Mouse (Mus musculus): ENCODE data around the gene Taok1. TPM values are rescaled to one million over a fixed set of nuclear protein-coding genes. Genes with fewer than 3 reads are reported as not detected.
A peak's percentile ranks its signal among the peaks of the same experiment; 100 is the strongest.

Gene Taok1
- polyA plus RNA-seq, 1 experiment from 2014 or later, result 14.9 TPM

DNA sequence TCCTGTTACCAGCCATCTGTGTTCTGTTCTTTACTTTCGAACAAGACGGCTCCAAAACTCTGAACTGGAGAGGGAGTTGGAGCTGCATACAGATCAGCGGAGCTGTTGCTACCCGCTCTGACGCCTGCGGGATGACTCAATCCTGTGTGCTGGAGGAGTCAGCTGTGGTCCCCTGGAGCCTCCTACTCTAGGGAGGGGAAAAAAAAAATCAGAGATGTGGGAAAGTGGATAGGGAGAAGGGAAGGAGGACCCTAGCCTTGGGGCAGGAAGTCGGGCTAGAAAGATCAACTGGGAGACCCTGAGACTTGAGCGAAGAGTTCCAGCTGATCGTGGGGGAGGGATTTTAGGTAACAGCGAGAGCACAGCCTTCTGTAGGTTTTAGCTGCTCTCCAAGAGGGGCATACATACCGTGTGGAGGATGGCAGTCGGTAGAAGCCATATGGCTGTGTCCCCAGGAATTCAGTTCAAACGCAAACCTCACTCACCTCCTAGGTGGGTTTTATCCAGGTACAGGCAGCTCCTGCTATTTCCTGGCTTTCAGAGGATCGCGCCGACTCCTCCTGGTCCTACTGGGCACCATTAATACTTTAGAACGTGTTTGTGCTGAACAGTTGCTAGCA is 16.9 kb upstream of the Taok1 start:
- Histone ChIP-seq H3K4me3 (peak overlapping the region; percentile 26), H3K27me3 (no peaks in the 10 kb centered on the region), H3K4me2 (peak overlapping the region; percentile 66), H3K9ac (0 out of 2 replicates have a peak overlapping the region, but pooled peaks have one; percentile 7), H3K36me3 (no peaks in the 10 kb centered on the region), H3K9me3 (no peaks in the 10 kb centered on the region), H3K4me1 (peaks cover 19% of the 10 kb centered on the region), H3K27ac (no peak overlapping the region)
- under 1% methylated on average over 17 of the region's 17 CpGs for WGBS
- ATAC-seq (ENCODE audit: borderline replicate concordance, extremely low read depth, low FRiP score, low TSS enrichment), result peak; percentile 49; the same call in 1 of the 2 replicates

DNA sequence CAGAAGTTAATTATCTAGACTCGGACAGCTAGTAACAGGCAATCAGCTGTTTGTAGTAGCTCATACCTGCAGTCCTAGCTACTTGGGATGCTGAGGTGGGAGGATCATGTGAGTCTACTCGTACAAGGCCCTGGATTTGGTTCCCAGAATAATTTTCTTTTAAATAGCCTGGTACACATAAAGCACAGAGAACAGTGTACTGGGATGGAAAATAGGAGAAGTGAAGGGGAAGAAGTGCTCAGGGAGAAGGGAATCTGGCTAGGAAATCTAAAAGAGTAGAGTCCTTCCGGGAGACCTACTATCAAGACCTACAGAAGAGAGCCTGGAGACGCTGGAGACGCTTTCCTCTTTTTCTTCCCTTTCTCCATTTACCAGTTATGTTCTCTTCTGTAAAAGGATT is 16.4 kb upstream of the Taok1 start:
- 28% methylated on average over 5 of the region's 5 CpGs for WGBS
- Histone ChIP-seq H3K27me3 (no peaks in the 10 kb centered on the region), H3K4me1 (peaks cover 15% of the 10 kb centered on the region), H3K4me3 (peak overlapping the region; percentile 26; the same call in 1 of the 2 replicates), H3K4me2 (peak overlapping the region; percentile 66), H3K27ac (no peak overlapping the region), H3K36me3 (no peaks in the 10 kb centered on the region), H3K9ac (no peak overlapping the region), H3K9me3 (no peaks in the 10 kb centered on the region)
- no peak for ATAC-seq (ENCODE audit: borderline replicate concordance, extremely low read depth, low FRiP score, low TSS enrichment)

DNA sequence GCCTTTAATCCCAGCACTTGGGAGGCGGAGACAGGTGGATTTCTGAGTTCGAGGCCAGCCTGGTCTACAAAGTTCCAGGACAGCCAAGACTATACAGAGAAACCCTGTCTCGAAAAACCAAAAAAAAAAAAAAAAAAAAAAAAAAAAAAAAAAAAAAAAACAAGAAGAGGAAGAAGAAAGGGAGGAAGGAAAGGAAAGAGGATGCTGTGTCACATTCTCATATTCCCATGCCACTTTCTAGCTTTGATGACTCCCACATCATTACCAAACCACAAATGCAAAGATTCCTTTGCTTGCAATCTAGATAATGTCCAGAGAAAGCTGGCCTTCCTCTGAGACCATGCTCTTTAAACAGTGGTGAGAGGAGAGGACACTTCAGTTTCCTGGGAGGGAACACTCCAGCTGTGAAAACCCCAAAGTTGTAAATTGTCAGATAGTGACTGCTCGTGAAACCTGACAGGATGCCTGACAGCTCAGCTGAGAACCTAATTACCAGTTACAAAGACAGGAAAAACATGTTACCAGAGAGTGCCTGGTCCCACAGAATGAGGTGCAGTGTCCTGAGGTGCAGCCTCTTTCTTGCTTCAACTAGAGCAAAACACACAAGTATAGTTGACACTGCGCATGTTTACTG is 14.4 kb upstream of the Taok1 start:
- ATAC-seq (ENCODE audit: borderline replicate concordance, extremely low read depth, low FRiP score, low TSS enrichment), result no peak
- Histone ChIP-seq H3K4me3 (no peak overlapping the region), H3K4me1 (peaks cover 15% of the 10 kb centered on the region), H3K9ac (no peak overlapping the region), H3K9me3 (no peaks in the 10 kb centered on the region), H3K27me3 (no peaks in the 10 kb centered on the region), H3K4me2 (no peak overlapping the region), H3K27ac (no peak overlapping the region), H3K36me3 (no peaks in the 10 kb centered on the region)
- 67% methylated on average over 5 of the region's 5 CpGs for WGBS

DNA sequence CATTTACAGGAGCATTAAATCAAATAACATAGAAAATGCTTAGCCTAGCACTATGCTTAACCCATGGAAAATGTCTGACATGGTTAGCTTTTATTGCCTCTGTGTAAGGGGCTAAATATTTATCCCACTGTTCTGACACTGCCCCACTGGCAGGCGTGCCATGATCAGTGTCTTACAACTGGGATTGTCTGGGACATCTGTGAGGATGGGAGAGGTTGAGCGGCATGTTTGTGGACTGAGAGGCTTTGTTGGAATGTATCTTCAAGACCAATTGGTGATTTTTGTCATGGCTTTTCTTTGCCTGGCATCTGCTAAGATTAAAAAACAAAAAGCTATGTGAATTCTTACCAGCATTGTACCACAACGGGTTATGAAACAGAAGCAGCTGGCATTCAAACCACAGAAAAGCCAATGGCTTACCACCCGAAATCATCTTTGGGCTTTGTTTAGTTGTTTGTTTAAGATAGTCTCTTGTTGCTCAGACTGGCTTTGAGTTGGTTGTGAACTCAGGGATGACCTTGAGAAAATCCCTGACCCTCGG is 7.5 kb upstream of the Taok1 start:
- H3K27me3 ChIP-seq, result 0 out of 2 replicates have a peak, but pooled peaks cover 5% of the 10 kb centered on the region
- 66% methylated on average over 5 of the region's 5 CpGs for WGBS
- no peaks in the 10 kb centered on the region for H3K36me3 ChIP-seq
- H3K9me3 ChIP-seq, result no peaks in the 10 kb centered on the region
- no peak overlapping the region for H3K4me2 ChIP-seq
- H3K4me1 ChIP-seq, result no peaks in the 10 kb centered on the region
- no peak for ATAC-seq (ENCODE audit: borderline replicate concordance, extremely low read depth, low FRiP score, low TSS enrichment)
- H3K27ac ChIP-seq, result no peak overlapping the region
- H3K9ac ChIP-seq, result no peak overlapping the region
- H3K4me3 ChIP-seq, result no peak overlapping the region

DNA sequence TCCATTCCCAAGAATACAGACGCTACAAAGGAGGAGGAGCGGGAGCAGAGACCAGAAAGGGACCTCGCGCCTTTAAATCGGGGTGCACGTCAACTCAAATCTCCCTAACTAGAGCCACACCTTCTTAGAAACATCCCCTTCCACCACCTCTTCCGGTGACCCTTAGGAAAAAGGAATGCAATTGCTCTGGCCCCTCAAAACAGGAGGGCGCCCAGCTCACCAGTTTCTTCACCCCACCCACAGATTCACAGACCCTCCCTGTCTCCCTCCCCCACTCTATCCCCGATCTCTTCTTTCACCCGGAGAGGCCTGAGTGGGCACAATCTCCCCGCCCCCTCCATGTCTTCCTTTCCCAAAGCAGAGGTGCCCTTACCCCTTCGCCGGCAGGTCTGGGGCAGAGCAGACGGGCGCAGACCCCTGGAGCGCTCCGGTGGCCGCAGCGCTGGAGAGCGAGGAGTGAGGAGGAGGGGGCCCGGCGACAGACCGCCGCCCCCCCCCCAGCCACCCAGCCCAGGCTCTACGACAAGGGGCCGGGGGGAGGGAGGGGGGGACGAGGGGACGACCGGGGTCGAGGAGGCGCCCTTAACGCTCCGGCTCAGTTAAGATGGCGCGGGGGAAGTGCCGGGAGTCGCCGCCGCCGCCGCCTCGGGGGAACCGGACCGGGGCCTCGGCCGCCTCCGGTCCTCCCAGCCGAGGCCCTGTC is 629 bp downstream of the Taok1 start:
- H3K4me1 ChIP-seq, result peaks cover 17% of the 10 kb centered on the region
- under 1% methylated on average over 14 of the region's 48 CpGs for WGBS
- peak; percentile 29 for ATAC-seq (ENCODE audit: borderline replicate concordance, extremely low read depth, low FRiP score, low TSS enrichment)
- H3K4me2 ChIP-seq, result peak overlapping the region; percentile 74
- H3K4me3 ChIP-seq, result peak overlapping the region; percentile 87
- H3K9ac ChIP-seq, result peak overlapping the region; percentile 89
- no peaks in the 10 kb centered on the region for H3K9me3 ChIP-seq
- H3K27me3 ChIP-seq, result no peaks in the 10 kb centered on the region
- no peaks in the 10 kb centered on the region for H3K36me3 ChIP-seq
- H3K27ac ChIP-seq, result peak overlapping the region; percentile 95

DNA sequence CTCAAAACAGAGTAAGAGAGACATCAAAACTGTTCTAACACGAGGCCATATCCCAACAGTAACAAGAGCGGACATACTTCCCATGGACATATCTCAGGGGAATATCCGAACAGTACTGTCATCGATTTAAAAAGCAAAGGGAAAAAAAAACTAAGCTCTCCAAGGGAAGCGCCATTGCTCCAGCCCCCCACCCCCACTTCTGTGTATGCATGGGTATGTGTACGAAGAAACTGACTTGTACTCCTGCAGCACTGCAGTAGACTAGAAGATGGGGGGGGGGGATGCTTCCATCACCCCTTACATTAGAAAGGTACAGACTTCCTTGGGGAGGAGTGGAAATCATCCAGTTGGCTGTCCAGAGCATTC is 1.2 kb downstream of the Taok1 start:
- H3K9ac ChIP-seq, result peak overlapping the region; percentile 89
- 0% methylated on average over 6 of the region's 6 CpGs for WGBS
- H3K4me3 ChIP-seq, result peak overlapping the region; percentile 87
- peak overlapping the region; percentile 95 for H3K27ac ChIP-seq
- H3K9me3 ChIP-seq, result no peaks in the 10 kb centered on the region
- no peak for ATAC-seq (ENCODE audit: borderline replicate concordance, extremely low read depth, low FRiP score, low TSS enrichment)
- H3K4me1 ChIP-seq, result peaks cover 17% of the 10 kb centered on the region
- no peaks in the 10 kb centered on the region for H3K36me3 ChIP-seq
- no peaks in the 10 kb centered on the region for H3K27me3 ChIP-seq
- H3K4me2 ChIP-seq, result peak overlapping the region; percentile 74

DNA sequence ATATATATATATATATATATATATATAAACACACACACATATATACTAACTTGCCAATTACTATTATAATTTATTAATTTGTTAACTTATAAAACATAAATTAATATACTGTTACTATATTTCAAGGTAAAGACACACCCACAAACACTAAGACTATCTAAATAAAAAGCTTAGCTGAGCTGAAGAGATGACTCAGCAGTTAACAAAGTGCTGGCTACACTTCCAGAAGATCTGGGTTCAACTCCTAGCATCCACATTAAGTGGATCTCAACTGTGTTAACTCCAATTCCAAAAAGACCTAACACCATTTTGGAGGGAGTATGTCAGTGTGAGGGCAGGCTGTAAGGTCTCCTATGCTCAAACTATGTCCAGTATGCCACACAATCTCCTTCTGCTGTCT is 10.3 kb downstream of the Taok1 start:
- H3K9ac ChIP-seq, result no peak overlapping the region
- H3K27ac ChIP-seq, result no peak overlapping the region
- H3K4me1 ChIP-seq, result no peaks in the 10 kb centered on the region
- no peaks in the 10 kb centered on the region for H3K36me3 ChIP-seq
- no peak overlapping the region for H3K4me3 ChIP-seq
- H3K9me3 ChIP-seq, result no peaks in the 10 kb centered on the region
- no peaks in the 10 kb centered on the region for H3K27me3 ChIP-seq
- H3K4me2 ChIP-seq, result no peak overlapping the region
- no peak for ATAC-seq (ENCODE audit: borderline replicate concordance, extremely low read depth, low FRiP score, low TSS enrichment)

DNA sequence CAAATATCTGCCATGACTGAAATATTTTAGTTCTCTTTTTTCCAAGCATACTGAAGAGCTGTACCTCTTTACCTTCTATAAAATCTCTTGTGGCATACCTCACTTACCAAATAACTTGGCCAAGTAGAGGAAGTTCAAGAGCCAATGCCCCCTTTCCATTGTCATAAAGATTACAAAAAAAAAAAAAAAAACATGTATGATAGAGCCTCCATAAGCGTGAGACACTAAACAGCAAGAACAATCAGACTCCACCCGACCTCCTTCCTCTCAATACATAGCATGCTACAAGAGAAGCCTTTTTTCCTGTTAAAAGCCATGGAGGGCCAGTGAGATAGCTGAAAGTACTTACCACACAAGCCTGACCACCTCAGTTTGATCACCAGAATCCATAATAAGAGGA is 16.2 kb downstream of the Taok1 start:
- Histone ChIP-seq H3K4me2 (no peak overlapping the region), H3K36me3 (no peaks in the 10 kb centered on the region), H3K4me1 (peaks cover 12% of the 10 kb centered on the region; the same call in 1 of the 2 replicates), H3K4me3 (no peak overlapping the region), H3K9me3 (no peaks in the 10 kb centered on the region), H3K27me3 (no peaks in the 10 kb centered on the region), H3K27ac (no peak overlapping the region), H3K9ac (no peak overlapping the region)
- 77% methylated on average over 2 of the region's 2 CpGs for WGBS
- no peak for ATAC-seq (ENCODE audit: borderline replicate concordance, extremely low read depth, low FRiP score, low TSS enrichment)

DNA sequence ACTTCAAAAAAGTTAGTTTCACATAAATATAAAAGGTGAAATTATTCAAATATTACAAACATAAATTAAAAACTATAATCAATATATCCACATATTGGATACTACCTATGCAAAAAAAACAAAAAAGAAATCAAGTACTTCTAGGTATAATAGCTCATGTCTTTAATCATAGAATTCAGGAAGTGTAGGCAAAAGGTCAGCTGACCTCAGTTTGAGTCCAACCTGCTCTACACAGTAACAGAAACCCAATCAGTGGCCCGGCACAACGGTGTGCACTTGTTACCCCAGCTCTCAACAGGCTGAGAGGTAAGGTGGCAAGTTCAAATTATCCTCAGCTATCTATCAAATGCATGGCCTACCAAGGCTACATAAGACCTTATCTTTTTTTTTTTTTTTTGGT is 16.8 kb downstream of the Taok1 start:
- 0 out of 2 replicates have a peak, but pooled peaks cover under 1% of the 10 kb centered on the region for H3K36me3 ChIP-seq
- H3K27ac ChIP-seq, result no peak overlapping the region
- H3K4me3 ChIP-seq, result no peak overlapping the region
- H3K4me2 ChIP-seq, result no peak overlapping the region
- WGBS, result 94% methylated on average over 2 of the region's 2 CpGs
- H3K9me3 ChIP-seq, result no peaks in the 10 kb centered on the region
- ATAC-seq (ENCODE audit: borderline replicate concordance, extremely low read depth, low FRiP score, low TSS enrichment), result no peak
- H3K4me1 ChIP-seq, result peaks cover 12% of the 10 kb centered on the region; the same call in 1 of the 2 replicates
- no peak overlapping the region for H3K9ac ChIP-seq
- H3K27me3 ChIP-seq, result no peaks in the 10 kb centered on the region

DNA sequence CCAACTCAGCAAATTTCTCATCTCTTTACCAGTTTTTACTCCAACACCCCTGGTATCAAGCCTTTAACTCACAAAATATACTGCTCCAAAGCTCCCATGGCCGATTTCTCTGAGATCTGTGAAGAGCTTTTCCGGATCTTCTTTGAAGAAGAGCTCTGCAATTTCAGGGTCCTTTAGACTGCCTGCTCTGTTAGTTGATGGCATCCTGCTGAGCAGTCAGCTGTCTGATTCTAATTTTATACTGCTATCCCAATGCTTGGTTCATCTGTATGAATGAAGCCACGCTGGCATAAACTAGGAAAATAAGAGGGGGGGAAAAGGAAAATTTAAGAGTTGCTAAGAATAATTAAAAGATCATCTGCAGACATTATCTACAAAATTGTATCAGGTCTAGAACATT is 22.4 kb downstream of the Taok1 start:
- 90% methylated on average over 3 of the region's 3 CpGs for WGBS
- Histone ChIP-seq H3K9me3 (no peaks in the 10 kb centered on the region), H3K4me3 (no peak overlapping the region), H3K9ac (no peak overlapping the region), H3K27ac (no peak overlapping the region), H3K27me3 (no peaks in the 10 kb centered on the region), H3K4me2 (no peak overlapping the region), H3K36me3 (peaks cover 37% of the 10 kb centered on the region; the same call in 1 of the 2 replicates), H3K4me1 (peaks cover 12% of the 10 kb centered on the region; the same call in 1 of the 2 replicates)
- no peak for ATAC-seq (ENCODE audit: borderline replicate concordance, extremely low read depth, low FRiP score, low TSS enrichment)

DNA sequence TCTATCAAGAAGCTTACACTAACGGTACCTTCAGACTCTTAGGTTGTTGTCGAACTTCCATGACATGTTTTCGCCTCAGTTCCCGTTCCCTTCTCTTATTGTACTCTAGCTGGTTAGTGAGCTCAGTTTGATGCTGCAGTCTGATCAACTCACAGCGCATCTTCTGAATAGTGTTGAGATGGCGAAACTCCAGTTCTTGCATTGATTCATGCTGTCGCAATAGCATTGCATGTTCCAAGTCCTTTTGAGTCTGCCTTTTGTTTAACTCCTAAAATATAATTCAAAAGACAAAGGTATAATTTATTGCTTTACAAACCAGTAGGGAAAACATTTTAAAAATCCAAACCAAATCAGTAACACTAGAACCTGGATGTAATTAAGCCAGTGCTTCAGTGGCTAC is 62.4 kb downstream of the Taok1 start:
- H3K36me3 ChIP-seq, result peaks cover 62% of the 10 kb centered on the region
- H3K27me3 ChIP-seq, result no peaks in the 10 kb centered on the region
- 94% methylated on average over 7 of the region's 7 CpGs for WGBS
- no peak overlapping the region for H3K4me3 ChIP-seq
- no peaks in the 10 kb centered on the region for H3K4me1 ChIP-seq
- no peaks in the 10 kb centered on the region for H3K9me3 ChIP-seq
- ATAC-seq (ENCODE audit: borderline replicate concordance, extremely low read depth, low FRiP score, low TSS enrichment), result no peak
- H3K9ac ChIP-seq, result no peak overlapping the region
- no peak overlapping the region for H3K4me2 ChIP-seq
- no peak overlapping the region for H3K27ac ChIP-seq
